Mouse (Mus musculus): ENCODE data around the gene Elk3. TPM values are rescaled to one million over a fixed set of nuclear protein-coding genes. Genes with fewer than 3 reads are reported as not detected.

Gene Elk3
- total RNA-seq, 2 experiments from 2014 or later, result 102 to 103 TPM

DNA sequence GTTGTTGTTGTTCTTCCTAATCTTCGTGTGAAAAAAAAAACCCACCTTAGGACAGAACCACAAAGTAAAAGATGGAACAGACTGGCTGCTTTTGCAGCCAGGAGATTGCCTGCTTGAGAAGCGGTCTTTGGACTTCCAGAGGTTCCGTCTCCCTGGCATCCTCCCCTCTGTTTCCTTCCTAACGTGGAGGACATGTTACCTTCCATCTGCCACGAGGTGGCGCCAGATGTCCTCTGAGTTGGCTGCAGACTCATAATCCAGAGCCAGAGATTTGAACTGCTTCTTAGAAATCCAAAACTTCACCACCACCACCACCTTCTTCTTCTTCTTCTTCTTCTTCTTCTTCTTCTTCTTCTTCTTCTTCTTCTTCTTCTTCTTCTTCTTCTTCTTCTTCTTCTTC lies 19.1 kb downstream of the Elk3 start:
- DNase-seq, result peak; percentile 92

DNA sequence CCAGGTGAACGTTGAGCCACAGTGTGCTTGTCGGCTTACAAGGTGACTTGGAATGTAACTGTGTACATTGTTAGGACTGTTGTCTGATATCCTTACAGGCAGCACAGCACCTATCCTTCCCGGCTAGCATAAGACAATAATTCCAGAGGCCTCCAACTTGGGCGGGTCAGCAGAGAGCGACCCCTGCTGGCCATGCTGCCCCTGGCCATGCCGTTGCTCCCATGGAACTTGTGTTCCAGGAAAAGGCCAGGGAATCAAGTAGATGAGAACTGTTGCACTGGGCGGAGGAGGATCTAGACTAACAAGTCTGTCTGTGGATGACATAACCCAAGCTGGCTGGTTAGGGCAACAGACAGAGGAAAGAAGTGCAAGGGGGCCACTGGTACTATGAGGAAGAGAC lies 19.6 kb downstream of the Elk3 start:
- peak; percentile 84 for DNase-seq

GRCm38 (mm10) chr10:93289404-93289803 lies 21.5 kb downstream of the Elk3 start:
- DNase-seq, result no peak

- DNase-seq, result peak; percentile 71
Measured at GRCm38 (mm10) chr10:93288336-93288735, 22.6 kb downstream of the Elk3 start.

- no peak for DNase-seq
Measured at GRCm38 (mm10) chr10:93287551-93288145, 23.3 kb downstream of the Elk3 start.

DNA sequence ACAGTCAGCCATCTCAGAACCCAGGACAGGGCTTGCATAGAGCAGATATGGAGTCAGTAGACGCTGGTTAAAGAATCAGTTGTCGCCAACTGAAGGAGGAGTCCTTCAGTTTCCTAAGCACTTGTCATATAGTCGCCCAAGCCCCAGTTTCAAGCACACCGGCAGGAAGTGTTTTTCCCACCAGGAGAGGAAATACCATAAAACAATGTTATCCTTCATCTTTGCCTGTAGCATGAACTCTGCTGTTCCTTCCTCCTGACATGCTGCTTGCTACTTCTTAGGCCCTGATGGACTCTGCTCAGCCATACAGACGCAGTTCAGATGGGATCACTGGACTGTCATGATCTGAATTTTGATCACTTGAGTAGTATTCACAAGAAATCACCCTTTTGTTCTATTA lies 25.4 kb downstream of the Elk3 start:
- no peak for DNase-seq

GRCm38 (mm10) chr10:93283258-93283657 lies 27.7 kb downstream of the Elk3 start:
- no peak for DNase-seq

DNA sequence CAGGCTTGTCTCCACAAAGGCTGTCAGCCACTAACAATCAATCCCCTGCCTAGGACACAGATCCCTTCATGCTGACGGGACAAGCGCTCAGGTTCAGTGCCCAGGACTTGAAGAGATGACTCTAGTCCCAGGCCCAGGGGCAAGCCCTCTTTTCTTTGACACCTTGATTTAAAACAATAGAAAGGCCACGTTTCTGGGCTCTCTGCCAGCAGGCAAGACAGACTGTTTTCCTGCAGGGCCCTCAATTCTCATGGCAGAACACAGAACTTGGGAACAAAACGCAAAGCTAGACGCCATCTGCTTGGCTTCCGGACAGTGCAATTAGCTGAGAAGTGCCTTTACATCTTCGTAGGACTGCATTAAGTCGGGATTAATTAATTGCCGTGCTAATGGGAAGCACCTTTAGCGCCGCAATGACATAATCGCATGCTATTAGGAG lies 28.4 kb downstream of the Elk3 start:
- peak; percentile 78 for DNase-seq

DNA sequence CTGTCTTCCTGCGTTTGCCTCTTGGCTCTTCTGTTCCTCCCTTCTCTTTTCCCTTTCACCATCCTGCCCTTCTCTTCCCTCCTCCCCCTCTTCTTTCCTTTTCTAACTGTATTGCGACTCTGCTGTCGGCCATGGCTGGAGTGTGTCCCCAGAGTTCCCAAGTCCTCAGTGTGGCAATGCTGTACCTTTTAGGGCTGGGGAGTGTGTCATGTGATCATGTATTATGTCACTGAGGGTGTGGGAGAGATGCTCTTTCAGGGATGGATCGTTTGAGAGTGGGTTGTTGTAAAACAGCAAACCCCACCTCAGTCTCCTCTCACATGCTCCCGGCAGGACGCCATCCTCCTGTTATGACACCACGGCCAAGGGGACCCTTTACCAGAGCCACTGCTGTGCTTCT lies 29.8 kb downstream of the Elk3 start:
- no peak for DNase-seq

- peak; percentile 51 for DNase-seq
Measured at GRCm38 (mm10) chr10:93280586-93280985, 30.3 kb downstream of the Elk3 start.

DNA sequence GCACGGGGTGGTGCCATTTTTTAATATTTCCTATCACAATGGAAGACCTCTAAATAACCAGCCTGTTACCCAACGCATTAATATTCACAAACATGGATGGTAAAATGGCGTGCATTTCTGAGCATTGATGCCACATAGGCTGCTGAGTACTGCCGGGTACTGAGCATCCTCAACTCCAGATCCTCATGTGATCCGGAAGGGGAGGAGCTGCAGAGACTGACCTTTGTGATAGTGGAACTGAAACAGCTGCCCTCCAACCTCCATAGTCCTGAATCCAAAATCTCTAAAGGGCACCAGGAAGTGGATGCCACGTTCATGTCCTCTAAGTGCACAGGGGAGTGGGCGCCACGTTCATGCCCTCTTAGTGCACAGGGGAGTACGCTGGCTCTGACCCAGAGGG lies 31.9 kb downstream of the Elk3 start:
- no peak for DNase-seq

- no peak for DNase-seq
Measured at GRCm38 (mm10) chr10:93278361-93278760, 32.6 kb downstream of the Elk3 start.

DNA sequence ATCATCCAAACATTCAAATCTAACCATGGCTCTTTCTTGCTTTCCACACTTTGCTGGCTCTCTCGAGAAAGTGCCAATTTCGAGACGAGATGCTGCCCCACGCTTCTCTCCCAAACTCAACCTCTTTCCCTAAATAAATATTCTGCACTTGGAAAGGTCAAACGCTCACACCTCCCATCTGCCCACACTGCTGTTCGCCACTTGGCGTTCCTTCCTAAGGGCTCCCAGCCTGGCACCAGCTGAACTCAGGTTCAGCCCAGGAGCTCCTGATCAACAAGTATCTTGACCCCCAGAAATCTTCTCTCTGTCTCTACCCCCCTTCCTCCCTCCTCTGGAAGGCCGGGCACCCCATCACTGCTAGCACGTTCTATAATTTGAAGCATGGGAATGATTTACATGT lies 34.1 kb downstream of the Elk3 start:
- no peak for DNase-seq

DNA sequence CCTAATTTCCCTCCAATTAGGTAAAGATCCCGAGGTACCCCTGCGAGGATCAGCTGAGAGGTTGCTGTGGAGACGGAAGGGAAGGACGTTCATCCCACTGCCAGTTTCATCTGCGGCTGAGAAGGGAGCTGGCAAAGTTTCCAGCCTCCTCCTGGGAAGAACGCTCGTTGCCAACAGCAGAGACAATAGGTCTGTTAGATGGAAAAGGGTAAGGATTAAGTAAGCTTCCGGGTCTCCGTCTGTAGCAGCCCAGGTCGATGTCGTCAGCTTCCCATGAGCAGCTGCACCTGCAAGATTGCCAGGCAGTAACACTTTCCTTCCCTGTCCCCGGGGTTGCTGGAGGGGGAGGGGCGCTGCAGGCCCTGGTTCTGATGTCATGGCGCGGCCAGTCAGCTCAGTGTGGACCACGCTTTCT lies 34.6 kb downstream of the Elk3 start:
- peak; percentile 87 for DNase-seq

DNA sequence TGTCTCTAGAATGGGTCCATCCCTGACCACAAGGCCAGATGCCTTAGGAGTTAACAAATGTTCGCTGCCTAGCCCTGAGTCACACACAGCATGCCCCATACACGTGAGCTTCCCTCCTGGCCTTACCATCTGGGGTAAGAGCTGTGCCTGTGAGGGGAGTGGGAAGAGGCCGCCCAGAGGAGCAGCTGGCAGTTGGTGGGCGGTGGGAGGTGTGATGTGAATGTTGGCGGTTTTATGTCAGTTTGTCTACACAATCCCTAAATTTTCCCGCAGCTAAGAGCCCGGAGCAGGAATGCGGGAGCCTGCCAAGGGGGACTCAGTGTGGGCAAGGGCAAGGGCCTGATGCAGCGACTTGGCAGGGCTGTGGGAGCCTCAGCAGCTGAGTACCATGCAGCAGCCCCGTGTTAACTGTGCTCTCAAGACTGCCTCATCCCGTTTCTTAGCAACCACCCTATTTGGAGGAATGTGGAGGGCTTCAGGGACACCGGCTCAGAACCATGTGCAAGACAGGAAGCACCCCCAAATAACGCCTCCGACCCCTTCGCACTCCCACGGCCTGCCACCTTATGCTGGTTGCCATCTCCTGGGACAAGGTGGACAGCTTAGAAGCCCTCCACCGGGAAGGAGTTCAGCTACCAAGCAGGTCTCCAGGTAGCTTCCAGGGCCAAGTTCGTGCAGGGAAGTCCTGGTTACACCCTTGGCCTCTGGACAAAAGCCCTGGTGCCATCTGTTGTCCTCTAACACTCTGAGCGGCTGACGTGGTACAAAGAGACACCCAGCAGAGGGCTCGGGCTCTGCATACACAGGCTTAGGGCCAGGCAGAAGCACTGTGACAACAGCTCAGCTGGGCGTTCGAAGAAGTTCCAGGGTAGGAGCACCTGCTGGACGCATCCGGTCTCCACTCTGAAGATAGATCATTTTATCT lies 35.5 kb downstream of the Elk3 start:
- peak; percentile 44 for DNase-seq

- no peak for DNase-seq
Measured at GRCm38 (mm10) chr10:93274277-93274696, 36.6 kb downstream of the Elk3 start.

DNA sequence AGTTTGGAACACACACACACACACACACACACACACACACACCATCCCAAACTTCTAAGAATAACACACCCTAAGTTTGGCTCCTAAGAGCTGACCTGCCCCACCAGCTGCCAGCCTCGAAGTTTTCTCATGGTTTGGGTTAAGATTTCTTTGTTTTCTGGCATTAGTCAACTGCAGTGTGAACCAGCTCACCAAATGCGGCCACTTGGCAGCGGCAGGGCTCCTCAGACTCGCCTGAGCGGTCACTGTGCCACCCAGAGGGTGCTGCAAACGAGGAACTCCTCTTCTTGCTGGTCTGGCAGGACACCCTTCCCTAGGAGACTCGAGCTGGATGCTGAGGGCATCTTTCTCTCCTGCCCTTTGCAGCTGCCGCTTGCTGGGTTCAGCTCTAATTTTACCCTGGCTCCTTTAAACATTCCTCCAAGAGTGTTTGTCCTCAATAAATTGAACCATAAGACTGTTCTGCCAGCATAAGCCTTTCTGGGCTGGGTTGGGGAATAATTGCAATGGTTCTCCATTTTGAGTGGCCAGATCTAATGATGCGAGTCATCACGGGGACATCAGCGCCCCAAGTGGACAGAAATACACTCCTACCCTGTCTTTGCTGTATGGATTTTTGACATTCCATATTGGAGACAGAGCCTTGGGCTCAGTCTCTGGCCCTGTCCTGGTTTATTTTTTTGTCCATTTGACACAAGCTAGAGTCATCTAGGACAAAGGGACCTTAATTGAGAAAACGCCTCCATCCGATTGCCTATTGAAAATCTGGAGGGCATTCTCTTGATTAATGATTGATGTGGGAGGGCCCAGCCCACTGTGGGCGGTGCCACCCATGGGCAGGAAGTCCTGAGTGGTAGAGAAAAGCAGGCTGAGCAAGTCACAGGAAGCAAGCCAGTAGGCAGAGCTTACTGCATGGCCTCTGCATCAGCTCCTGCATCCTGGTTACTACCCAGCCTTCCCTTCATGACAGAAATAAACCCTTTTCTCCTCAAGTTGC lies 37.7 kb downstream of the Elk3 start:
- DNase-seq, result no peak

- peak; percentile 66 for DNase-seq
Measured at GRCm38 (mm10) chr10:93271831-93272230, 39.1 kb downstream of the Elk3 start.

DNA sequence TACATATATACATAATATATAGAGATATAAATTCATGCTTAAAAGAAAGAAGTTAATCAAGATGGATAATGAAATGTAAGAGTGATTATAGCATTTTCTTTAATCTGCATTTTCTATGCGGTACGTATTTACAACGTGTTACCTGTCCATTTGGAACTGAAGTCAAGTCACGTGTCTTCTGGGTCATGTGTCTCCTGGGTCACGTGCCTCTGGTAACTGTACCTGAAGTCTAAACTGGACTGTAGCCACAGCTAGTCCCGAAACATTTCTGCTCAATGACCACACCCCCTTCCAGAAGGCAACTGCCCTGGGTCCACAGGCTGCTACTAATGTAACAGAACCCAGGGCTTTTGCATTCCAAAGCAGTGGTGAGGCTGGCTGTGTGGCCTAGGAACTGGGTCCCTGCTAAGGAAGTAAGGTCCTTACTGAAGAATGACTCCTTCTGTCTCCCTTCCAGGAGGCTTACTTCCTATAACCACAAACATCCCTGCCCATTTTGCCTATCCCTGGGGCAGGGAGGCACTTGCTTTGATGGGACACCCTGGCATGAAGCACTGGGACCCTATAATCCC lies 40.0 kb downstream of the Elk3 start:
- DNase-seq, result no peak

DNA sequence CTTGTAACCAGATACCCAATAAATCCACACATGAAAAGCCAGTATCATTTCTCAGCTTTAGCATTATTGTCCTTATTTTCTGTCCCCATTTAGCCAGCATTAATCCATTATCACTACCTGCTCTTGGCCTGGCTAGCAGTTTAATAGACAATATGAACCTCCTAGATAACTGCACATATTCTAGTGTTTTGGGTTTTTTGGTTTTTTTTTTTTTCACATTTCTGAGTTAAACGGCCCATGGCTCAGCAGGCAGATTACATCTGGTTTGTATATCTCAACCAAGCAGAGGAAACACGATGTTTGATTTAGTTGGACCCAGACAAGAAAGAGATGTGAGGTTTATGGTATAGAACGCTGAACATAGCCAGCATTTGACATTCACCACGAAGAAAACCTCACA lies 41.2 kb downstream of the Elk3 start:
- no peak for DNase-seq

DNA sequence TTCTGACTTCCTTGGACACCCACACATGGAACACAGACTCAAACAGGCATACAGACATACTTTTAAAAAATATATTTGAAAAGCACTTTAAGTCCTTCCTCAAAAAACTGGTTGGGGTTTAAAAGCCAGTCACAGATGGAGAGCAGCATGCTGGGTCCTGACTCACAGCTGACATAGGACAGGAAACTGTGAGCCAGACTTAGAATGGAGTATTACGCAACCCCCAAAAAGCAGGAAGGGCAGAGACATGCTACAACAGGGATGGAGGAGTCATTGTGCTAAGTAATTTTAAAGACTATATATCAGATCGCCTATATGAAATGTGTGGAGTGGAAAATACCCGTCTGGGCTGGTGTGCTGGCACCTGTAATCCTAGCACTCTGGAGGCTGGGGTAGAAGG lies 42.6 kb downstream of the Elk3 start:
- DNase-seq, result no peak

DNA sequence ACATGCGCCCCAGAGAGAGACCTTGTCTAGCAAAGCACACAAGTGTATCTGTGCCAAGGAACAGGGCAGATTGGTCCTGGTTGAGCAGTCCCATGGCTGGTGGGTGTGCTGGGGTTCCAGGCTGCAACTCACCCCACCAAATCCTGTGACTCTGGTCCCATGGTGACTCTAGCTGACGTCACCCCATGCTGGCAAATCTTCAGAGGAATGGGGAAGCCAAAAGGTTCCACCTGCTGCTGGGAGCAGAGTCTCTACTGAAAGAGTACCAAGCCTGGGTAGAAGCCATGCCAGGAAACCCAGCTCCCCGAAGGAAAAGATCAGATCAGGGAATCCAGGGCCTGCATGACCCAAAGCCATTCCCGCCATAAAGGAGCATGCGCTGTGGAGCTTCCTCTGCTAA lies 43.4 kb downstream of the Elk3 start:
- no peak for DNase-seq

Measured in heart, postnatal 4 days (tissue).